Mouse (Mus musculus) CH12.LX (cell line): ENCODE measurements around the gene Gnptg. TPM values are rescaled to one million over a fixed set of nuclear protein-coding genes. Genes with fewer than 3 reads are reported as not detected.
"Not testable (repeated sequence)": the region's sequence is repeated elsewhere in the genome, so short reads cannot be mapped to it uniquely, and the experiment has no call there.

ENCODE experiments used
- DNase-seq: peaks from one replicate; pipeline ENCODE4 v3.0.0-alpha.2; 2013; ENCODE audit errors: extremely low read depth
- H3K27ac ChIP-seq: 2 replicates; pipeline ENCODE4 v1.5.1; 2012; ENCODE audit warnings: low read depth, mild to moderate bottlenecking, control low read depth, moderate library complexity; ENCODE audit not compliant: insufficient read depth
- H3K27me3 ChIP-seq: replicated peaks from 2 replicates; pipeline ENCODE3; 2012; ENCODE audit warnings: inconsistent platforms
- H3K36me3 ChIP-seq, 2 experiments: replicated peaks in 1 of 2; 2 replicates each; pipeline versions ENCODE3 to v1.6.1; 2012; ENCODE audit warnings: inconsistent platforms in 1 of 2, low read length in 1 of 2, mild to moderate bottlenecking in 1 of 2, mixed read lengths in 1 of 2, moderate library complexity in 1 of 2; ENCODE audit not compliant: control insufficient read depth in 1 of 2, insufficient read depth in 1 of 2
- H3K4me1 ChIP-seq, 2 experiments: 2 replicates each; pipeline ENCODE4 v1.6.1; 2012; ENCODE audit warnings: inconsistent platforms in 1 of 2, moderate library complexity in 1 of 2; ENCODE audit not compliant: insufficient read depth in 2 of 2, control insufficient read depth in 1 of 2
- H3K4me2 ChIP-seq: 2 replicates; pipeline ENCODE4 v1.6.1; 2012; ENCODE audit warnings: low read depth, mild to moderate bottlenecking, control low read depth; ENCODE audit not compliant: poor library complexity, insufficient read depth, severe bottlenecking
- H3K4me3 ChIP-seq, 3 experiments: fragments of 150-350 bp in 1 of 3; sonication (generic) in 1 of 3; replicated peaks in 1 of 3; 2 replicates each; pipeline versions ENCODE3 to v1.5.1; 2011 to 2012; ENCODE audit warnings: low read depth in 2 of 3, low read length in 2 of 3, mild to moderate bottlenecking in 2 of 3, moderate library complexity in 2 of 3, control low read depth in 1 of 3, improper control_type of control experiment in 1 of 3, inconsistent platforms in 1 of 3, mixed read lengths in 1 of 3; ENCODE audit not compliant: poor library complexity in 1 of 3
- H3K79me2 ChIP-seq: replicated peaks from 2 replicates; pipeline ENCODE4 v1.6.1; 2012; ENCODE audit warnings: mild to moderate bottlenecking, moderate library complexity; ENCODE audit not compliant: control insufficient read depth, poor library complexity, insufficient read depth, severe bottlenecking; ENCODE audit errors: extremely low read depth
- H3K9ac ChIP-seq: 2 replicates; pipeline ENCODE4 v1.6.1; 2012; ENCODE audit warnings: low read depth, mild to moderate bottlenecking, control low read depth, moderate library complexity; ENCODE audit not compliant: insufficient read depth
- H3K9me3 ChIP-seq: replicated peaks from 2 replicates; pipeline ENCODE3; 2012; ENCODE audit warnings: low read length, inconsistent platforms, mixed read lengths
- BHLHE40 ChIP-seq: IDR thresholded peaks from 2 replicates; pipeline ENCODE4 v1.6.1; 2011; ENCODE audit warnings: mild to moderate bottlenecking, low read depth, low read length, improper control_type of control experiment
- EP300 ChIP-seq: IDR thresholded peaks from 2 replicates; pipeline ENCODE4 v1.6.1; 2011; ENCODE audit warnings: low read length, improper control_type of control experiment
- ETS1 ChIP-seq: conservative IDR thresholded peaks from 2 replicates; pipeline ENCODE4 v1.6.1; 2012; ENCODE audit warnings: low read depth, mild to moderate bottlenecking, inconsistent platforms, low read length, improper control_type of control experiment, moderate library complexity
- HCFC1 ChIP-seq: IDR thresholded peaks from 2 replicates; pipeline ENCODE4 v1.6.1; 2012; ENCODE audit warnings: low read depth, mild to moderate bottlenecking, inconsistent platforms, low read length, improper control_type of control experiment
- IRF4 ChIP-seq: IDR thresholded peaks from 2 replicates; pipeline ENCODE4 v1.6.1; 2014; ENCODE audit warnings: low read depth, mild to moderate bottlenecking, inconsistent platforms, low read length, improper control_type of control experiment
- JUN ChIP-seq: IDR thresholded peaks from 2 replicates; pipeline ENCODE4 v1.6.1; 2011; ENCODE audit warnings: low read depth, mild to moderate bottlenecking, low read length, improper control_type of control experiment, moderate library complexity; ENCODE audit not compliant: insufficient read depth
- JUND ChIP-seq: conservative IDR thresholded peaks from 2 replicates; pipeline ENCODE4 v1.6.1; 2011; ENCODE audit warnings: low read depth, low read length, improper control_type of control experiment
- KAT2A ChIP-seq: IDR thresholded peaks from 2 replicates; pipeline ENCODE4 v1.6.1; 2012; ENCODE audit warnings: low read length, improper control_type of control experiment, inconsistent platforms; ENCODE audit not compliant: insufficient replicate concordance
- MAFK ChIP-seq: IDR thresholded peaks from 2 replicates; pipeline ENCODE4 v1.6.1; 2011; ENCODE audit warnings: low read length, improper control_type of control experiment; ENCODE audit not compliant: insufficient replicate concordance
- MAX ChIP-seq: IDR thresholded peaks from 2 replicates; pipeline ENCODE4 v1.6.1; 2011; ENCODE audit warnings: low read length, improper control_type of control experiment
- MAZ ChIP-seq: IDR thresholded peaks from 2 replicates; pipeline ENCODE4 v1.6.1; 2012; ENCODE audit warnings: low read depth, mild to moderate bottlenecking, inconsistent platforms, low read length, improper control_type of control experiment, moderate library complexity
- MEF2A ChIP-seq: IDR thresholded peaks from 2 replicates; pipeline ENCODE4 v1.6.1; 2014; ENCODE audit warnings: low read depth, mild to moderate bottlenecking, inconsistent platforms, low read length, improper control_type of control experiment, borderline replicate concordance
- MXI1 ChIP-seq: IDR thresholded peaks from 2 replicates; pipeline ENCODE4 v1.6.1; 2011; ENCODE audit warnings: mild to moderate bottlenecking, low read depth, low read length, improper control_type of control experiment
- MYC ChIP-seq: IDR thresholded peaks from 2 replicates; pipeline ENCODE4 v1.6.1; 2011; ENCODE audit warnings: low read depth, mild to moderate bottlenecking, improper control_type of control experiment, low read length
- NRF1 ChIP-seq: IDR thresholded peaks from 2 replicates; pipeline ENCODE4 v1.6.1; 2014; ENCODE audit warnings: low read depth, mild to moderate bottlenecking, inconsistent platforms, low read length, improper control_type of control experiment, moderate library complexity
- RCOR1 ChIP-seq: conservative IDR thresholded peaks from 2 replicates; pipeline ENCODE4 v1.6.1; 2012; ENCODE audit warnings: low read depth, mild to moderate bottlenecking, inconsistent platforms, low read length, improper control_type of control experiment
- SIN3A ChIP-seq: IDR thresholded peaks from 2 replicates; pipeline ENCODE4 v1.6.1; 2012; ENCODE audit warnings: low read length, improper control_type of control experiment, inconsistent platforms
- SMC3 ChIP-seq: IDR thresholded peaks from 2 replicates; pipeline ENCODE4 v1.6.1; 2011; ENCODE audit warnings: low read depth, low read length, improper control_type of control experiment
- TCF12 ChIP-seq: IDR thresholded peaks from 2 replicates; pipeline ENCODE4 v1.6.1; 2014; ENCODE audit warnings: low read depth, mild to moderate bottlenecking, inconsistent platforms, low read length, improper control_type of control experiment
- UBTF ChIP-seq: IDR thresholded peaks from 2 replicates; pipeline ENCODE4 v1.6.1; 2012; ENCODE audit warnings: low read depth, mild to moderate bottlenecking, inconsistent platforms, low read length, improper control_type of control experiment, moderate library complexity
- dilution Hi-C: fragments of 300-500 bp; cut with MboI; formaldehyde crosslinking; loops from 2 replicates; pipeline ENCODE4 v1.14.3; 2020; ENCODE audit warnings: low sequenced_read_pairs; ENCODE audit not compliant: extremely low pct_unique_long_range_greater_than_20kb, extremely low pct_ligation_motif_present
- in situ Hi-C: fragments of 300-500 bp; cut with MboI; formaldehyde crosslinking; loops from 3 replicates; pipeline ENCODE4 v1.14.3; 2019; ENCODE audit warnings: low sequenced_read_pairs, low pct_ligation_motif_present, low pct_unique_long_range_greater_than_20kb, mixed read lengths
- polyA plus RNA-seq: library from polyadenylated mRNA; unstranded; fragments of >175 nt; gene quantifications from 2 replicates; pipeline ENCODE4 v1.2.1, GENCODE M21; 2012; ENCODE audit warnings: low read depth; ENCODE audit not compliant: insufficient read length
- total RNA-seq, 2 experiments: library from RNA; depleted of rRNA; stranded (reverse); fragments of 300-350 nt in 1 of 2; fragments of >200 nt in 1 of 2; gene quantifications; 2 replicates each; pipeline ENCODE4 v1.2.3; 2012 to 2014

Gnptg gene
- total and polyA plus RNA-seq, 3 experiments = 20.7 to 27.0 (median 24.5) TPM

DNA sequence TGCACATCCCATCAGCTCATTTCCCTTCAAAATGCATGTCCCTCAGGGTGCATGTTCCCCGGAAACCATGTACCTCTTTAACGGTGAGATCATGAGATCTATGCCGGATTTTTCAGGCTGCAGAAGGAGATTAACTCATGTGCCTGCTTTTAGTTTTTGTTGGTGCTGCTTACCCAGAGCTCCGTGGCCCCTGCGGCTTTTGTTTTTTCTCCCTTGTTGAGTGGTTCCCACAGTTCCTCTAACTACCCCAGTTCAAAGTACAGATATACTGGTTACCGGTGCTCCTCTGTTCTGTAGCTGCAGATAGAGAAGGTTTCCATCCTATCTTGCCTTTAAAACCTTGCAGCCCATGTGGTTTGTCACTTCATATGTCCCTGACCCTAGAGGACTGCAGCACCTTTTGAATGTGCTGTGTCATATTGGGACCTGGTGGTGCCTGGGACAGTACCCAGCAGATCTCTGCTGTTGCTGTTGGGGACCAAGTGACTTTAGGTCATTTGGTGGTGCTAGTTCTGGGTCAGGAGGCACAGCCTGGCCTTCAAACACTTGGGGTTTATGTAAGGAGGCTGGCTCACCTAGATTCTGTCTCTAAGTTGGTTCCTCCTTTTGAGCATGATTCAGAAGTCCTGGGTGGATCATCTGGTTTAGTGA, 16.8 kb downstream of the Gnptg start:
- DNase-seq = peak; percentile 50
- Histone ChIP-seq H3K4me3 (peak overlapping the region; percentile 61 to 71 (median 61)), H3K9ac (peak overlapping the region; percentile 85), H3K9me3 (no peaks in the 10 kb centered on the region), H3K36me3 (peaks cover 30 to 58% of the 10 kb centered on the region in 2 experiments), H3K4me2 (peak overlapping the region; percentile 93), H3K4me1 (peaks cover 27 to 66% of the 10 kb centered on the region in 2 experiments), H3K79me2 (peaks cover 11% of the 10 kb centered on the region), H3K27ac (peak overlapping the region; percentile 94), H3K27me3 (no peaks in the 10 kb centered on the region)
- in situ Hi-C loops (no loop called here), dilution Hi-C loops (no loop called here)
- peak; percentile 49 for TF ChIP-seq IRF4
- TF ChIP-seq MYC = peak; percentile 26; the same call in 1 of the 2 replicates
- TF ChIP-seq ETS1 = 0 out of 2 replicates have a peak, but pooled peaks have one; percentile 14
- TF ChIP-seq NRF1 = no peak
- TF ChIP-seq MAFK = 0 out of 2 replicates have a peak, but pooled peaks have one; percentile 35
- no peak for TF ChIP-seq JUND
- TF ChIP-seq MXI1 = peak; percentile 35; the same call in 1 of the 2 replicates
- TF ChIP-seq HCFC1 = no peak
- TF ChIP-seq SIN3A = 0 out of 2 replicates have a peak, but pooled peaks have one; percentile 16
- no peak for TF ChIP-seq KAT2A
- 0 out of 2 replicates have a peak, but pooled peaks have one; percentile 45 for TF ChIP-seq UBTF
- no peak for TF ChIP-seq SMC3

DNA sequence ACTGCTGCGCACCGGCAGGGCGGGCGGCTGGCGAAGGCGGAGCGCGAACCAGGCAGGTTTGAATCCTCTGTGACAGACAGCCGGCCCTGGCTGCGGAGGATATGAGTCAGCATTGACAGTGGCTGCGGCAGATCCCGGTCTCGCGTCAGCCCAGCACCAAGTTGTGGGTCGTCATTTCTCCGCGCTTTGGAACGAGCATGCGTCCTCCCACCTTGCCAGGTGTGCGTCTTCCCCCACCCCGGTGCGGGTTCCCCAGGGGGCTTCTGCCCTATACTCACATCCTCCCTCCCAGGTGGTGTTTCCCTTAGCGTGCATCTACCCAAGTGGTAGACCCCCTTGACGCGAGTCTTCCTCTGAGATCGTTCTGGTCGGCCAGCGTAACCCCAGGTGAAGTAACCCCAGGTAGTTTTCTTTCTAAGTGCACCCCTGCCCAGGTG, 17.4 kb downstream of the Gnptg start:
- in situ Hi-C loops, H3K27me3 ChIP-seq, H3K9me3 ChIP-seq, dilution Hi-C loops: not testable (repeated sequence)
- H3K27ac ChIP-seq = peak overlapping the region; percentile 94
- TF ChIP-seq ETS1 (peak; percentile 67), HCFC1 (peak; percentile 51; the same call in 1 of the 2 replicates), MAZ (peak; percentile 81; the same call in 1 of the 2 replicates), NRF1 (peak; percentile 57), TCF12 (peak; percentile 68; the same call in 1 of the 2 replicates), MYC (0 out of 2 replicates have a peak, but pooled peaks have one; percentile 29), MEF2A (0 out of 2 replicates have a peak, but pooled peaks have one; percentile 59), EP300 (peak; percentile 39; the same call in 1 of the 2 replicates), RCOR1 (0 out of 2 replicates have a peak, but pooled peaks have one; percentile 34), BHLHE40 (peak; percentile 56), JUN (0 out of 2 replicates have a peak, but pooled peaks have one; percentile 12), MAX (peak; percentile 51; the same call in 1 of the 2 replicates), MAFK (peak; percentile 33; the same call in 1 of the 2 replicates), KAT2A (0 out of 2 replicates have a peak, but pooled peaks have one; percentile 27), IRF4 (0 out of 2 replicates have a peak, but pooled peaks have one; percentile 42)
- DNase-seq = peak; percentile 68
- peaks cover 29 to 56% of the 10 kb centered on the region in 2 experiments for H3K36me3 ChIP-seq
- peak overlapping the region; percentile 85 for H3K9ac ChIP-seq
- peak overlapping the region; percentile 93 for H3K4me2 ChIP-seq
- peaks cover 27 to 63% of the 10 kb centered on the region in 2 experiments for H3K4me1 ChIP-seq
- H3K79me2 ChIP-seq = peaks cover 11% of the 10 kb centered on the region
- H3K4me3 ChIP-seq = peak overlapping the region; percentile 61 to 71 (median 61)
